In the genomic region with DNA sequence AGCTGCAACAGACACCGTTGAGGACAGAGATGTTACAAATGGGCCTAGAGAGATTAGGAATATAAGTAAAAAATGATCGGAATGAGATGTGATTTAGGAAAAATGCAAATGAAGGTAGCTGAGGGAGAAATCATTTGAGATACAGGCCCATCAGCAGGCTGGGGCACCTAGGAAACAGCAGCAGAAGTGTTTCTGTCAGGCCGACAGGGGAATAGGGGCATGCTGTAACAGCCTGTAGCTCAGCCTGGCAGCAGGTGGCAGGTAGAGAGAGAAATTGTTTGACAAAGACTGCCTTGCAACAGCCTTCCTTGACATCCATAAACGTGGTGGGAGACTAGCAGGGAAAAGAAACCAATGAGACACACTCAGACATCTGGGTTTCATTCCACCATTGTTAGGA, we compare ENCODE assay signal across 25 mouse cellular contexts.
"Had no signal": no experiment of that assay in that cellular context is flagged by ENCODE, and none has a peak within 500 bp of the region (broad histone marks: within the 10 kb centered on the region; RNA-seq: fewer than 3 reads in every experiment).

No protein-coding gene starts in this region.

- H3K4me1 ChIP-seq: heart, embryonic 13.5 days; heart, embryonic 15.5 days; hindbrain, embryonic 10.5 days; intestine, embryonic 15.5 days; liver, embryonic 13.5 days; liver, embryonic 15.5 days had no signal

- H3K9ac ChIP-seq: heart, embryonic 13.5 days; heart, embryonic 15.5 days; intestine, embryonic 15.5 days; limb, embryonic 12.5 days; liver, embryonic 13.5 days; liver, embryonic 15.5 days had no signal

- DNase-seq: gastrocnemius, adult 2 months; gastrocnemius, postnatal 10 days; gastrocnemius, postnatal 25 days; heart, adult 18-20 months; heart, postnatal 4 days; kidney, adult 18-20 months; kidney, adult 8-10 months; kidney, postnatal 10 days; kidney, postnatal 25 days; kidney, postnatal 4 days; liver; liver, embryonic 13.5 days had no signal

- H3K4me3 ChIP-seq: gastrocnemius, adult 2 months; heart, embryonic 13.5 days; heart, embryonic 15.5 days; hindbrain, embryonic 10.5 days; intestine, embryonic 15.5 days; layer of hippocampus, adult 2 months; left cerebral cortex, adult 2 months; limb, embryonic 10.5 days; limb, embryonic 12.5 days; liver, embryonic 13.5 days; liver, embryonic 15.5 days had no signal

- H3K9me3 ChIP-seq: heart, embryonic 13.5 days; heart, embryonic 15.5 days; intestine, embryonic 15.5 days; limb, embryonic 10.5 days; limb, embryonic 12.5 days; liver, embryonic 13.5 days; liver, embryonic 15.5 days had no signal

- ATAC-seq: inflammation-experienced regulatory T-cells, adult 6 months; intestine, embryonic 15.5 days; intestine, postnatal 0 days had no signal

- H3K27ac ChIP-seq: gastrocnemius, adult 2 months; heart, embryonic 13.5 days; heart, embryonic 15.5 days; hindbrain, embryonic 10.5 days; intestine, embryonic 15.5 days; layer of hippocampus, adult 2 months; left cerebral cortex, adult 2 months; limb, embryonic 10.5 days; liver, embryonic 13.5 days; liver, embryonic 15.5 days had no signal

- H3K4me2 ChIP-seq: heart, embryonic 11.5 days; heart, embryonic 13.5 days; heart, embryonic 15.5 days; intestine, embryonic 15.5 days; limb, embryonic 12.5 days; liver, embryonic 11.5 days; liver, embryonic 13.5 days; liver, embryonic 15.5 days had no signal

- H3K36me3 ChIP-seq: heart, embryonic 13.5 days; heart, embryonic 15.5 days; hindbrain, embryonic 10.5 days; intestine, embryonic 15.5 days; limb, embryonic 10.5 days; limb, embryonic 12.5 days; liver, embryonic 13.5 days; liver, embryonic 15.5 days had no signal

- H3K27me3 ChIP-seq: heart, embryonic 13.5 days; heart, embryonic 15.5 days; intestine, embryonic 15.5 days; limb, embryonic 12.5 days; liver, embryonic 13.5 days; liver, embryonic 15.5 days had no signal
